ENCODE assay signal across 10 mouse cellular contexts in genomic region chr16:64757666-64758400, GRCm38 (mm10). TPM values are rescaled to one million over a fixed set of nuclear protein-coding genes. Genes with fewer than 3 reads are reported as not detected.
A peak's percentile ranks its signal among the peaks of the same experiment; 100 is the strongest.
DNase-seq lines count a peak whose midpoint lies in the region; ATAC-seq and TF ChIP-seq lines count a peak whose summit lies in the region.
"Had no signal": no experiment of that assay in that cellular context is flagged by ENCODE, and none has a peak within 500 bp of the region (broad histone marks: within the 10 kb centered on the region; RNA-seq: fewer than 3 reads in every experiment).

No protein-coding gene starts in this region.

- WGBS in midbrain, embryonic 11.5 days, result 90% methylated on average over 7 of the region's 7 CpGs

- ATAC-seq in megakaryocyte, adult 5-6 weeks (ENCODE audit: poor library complexity, severe bottlenecking), result peak; percentile 34
- ATAC-seq in midbrain, embryonic 11.5 days (ENCODE audit: low FRiP score), result no peak

- H3K27ac ChIP-seq in testis, adult 2 months (ENCODE audit: control insufficient read depth, insufficient read depth, low read depth, low read length), result peak overlapping the region; percentile 29; the same call in 1 of the 2 replicates
- H3K27ac ChIP-seq in layer of hippocampus, adult 2 months, result no peak overlapping the region
- no peak overlapping the region for H3K27ac ChIP-seq in midbrain, embryonic 11.5 days (ENCODE audit: low read depth, low read length)
- H3K27ac ChIP-seq: hindbrain, embryonic 10.5 days had no signal

- H3K4me3 ChIP-seq in testis, adult 2 months (ENCODE audit: control insufficient read depth, low read depth, low read length), result no peak overlapping the region
- H3K4me3 ChIP-seq in layer of hippocampus, adult 2 months, result no peak overlapping the region
- H3K4me3 ChIP-seq in midbrain, embryonic 11.5 days (ENCODE audit: low read depth, low read length), result no peak overlapping the region
- H3K4me3 ChIP-seq: hindbrain, embryonic 10.5 days had no signal

- H3K9ac ChIP-seq in midbrain, embryonic 11.5 days (ENCODE audit: low read length), result no peak overlapping the region

- peaks cover under 1% of the 10 kb centered on the region; the same call in 1 of the 2 replicates for H3K9me3 ChIP-seq in midbrain, embryonic 11.5 days (ENCODE audit: control insufficient read depth, low read length)

- H3K27me3 ChIP-seq in testis, adult 2 months (ENCODE audit: control insufficient read depth, insufficient read depth, low read length), result no peaks in the 10 kb centered on the region
- H3K27me3 ChIP-seq in midbrain, embryonic 11.5 days (ENCODE audit: control insufficient read depth, insufficient read depth, low read length), result no peaks in the 10 kb centered on the region

- no peak overlapping the region for H3K4me2 ChIP-seq in midbrain, embryonic 11.5 days

- DNase-seq in testis, postnatal 10 days (ENCODE audit: low spot score), result no peak
- DNase-seq in gonadal fat pad, adult 2 months (ENCODE audit: low read depth), result peak; percentile 41
- peak; percentile 37 for DNase-seq in thymus, postnatal 4 days
- DNase-seq in layer of hippocampus, adult 2 months (ENCODE audit: low spot score in 2 of 2), result no peak
- no peak for DNase-seq in midbrain, embryonic 11.5 days (ENCODE audit: low spot score, missing footprints)
- no peak for DNase-seq in kidney, postnatal 10 days
- DNase-seq: kidney, postnatal 25 days had no signal

- TF ChIP-seq CTCF in testis, adult 2 months (IDR thresholded peaks at IDR 0.05; ENCODE audit: control insufficient read depth, insufficient read depth, insufficient replicate concordance, low read depth, low read length), result no peak
- no peak for TF ChIP-seq CTCF in layer of hippocampus, adult 2 months (conservative IDR thresholded peaks at IDR 0.05)

- no peaks in the 10 kb centered on the region for H3K4me1 ChIP-seq in testis, adult 2 months (ENCODE audit: control insufficient read depth, insufficient read depth, low read length)
- no peaks in the 10 kb centered on the region for H3K4me1 ChIP-seq in midbrain, embryonic 11.5 days (ENCODE audit: control insufficient read depth, insufficient read depth, low read length)
- H3K4me1 ChIP-seq: hindbrain, embryonic 10.5 days had no signal

- no peak for TF ChIP-seq POLR2A in testis, adult 2 months (IDR thresholded peaks at IDR 0.05; ENCODE audit: control insufficient read depth, low read depth, low read length)

- no peaks in the 10 kb centered on the region for H3K36me3 ChIP-seq in testis, adult 2 months (ENCODE audit: control insufficient read depth, insufficient read depth, low read length)
- H3K36me3 ChIP-seq in midbrain, embryonic 11.5 days (ENCODE audit: control insufficient read depth, insufficient read depth, low read length), result no peaks in the 10 kb centered on the region; the same call in 1 of the 2 replicates

RNA-seq across cellular contexts. Expression of gene 4930453N24Rik, which starts 13.1 kb away (rescaled TPM):
- polyA plus RNA-seq in testis, adult 2 months (2012; rRNA removed), result 111 and 159 TPM in 2 replicates
- 3.9 and 4.7 TPM in 2 replicates for polyA plus RNA-seq in gonadal fat pad, adult 2 months (2012; rRNA removed)
- total RNA-seq in megakaryocyte, adult 5-6 weeks (2015), result 35.5 and 45.8 TPM in 2 replicates
- total RNA-seq in megakaryocyte, adult 5-6 weeks (2017), result 20.9 and 22.2 TPM in 2 replicates
- total RNA-seq in layer of hippocampus, adult 2 months (2021), result 10 to 100 TPM; 21.4 to 24.9 TPM
- polyA plus RNA-seq in midbrain, embryonic 11.5 days (2014; fragmentation: Nextera tagmentation; extraction: Ambion mirVana), result 33.0 and 33.3 TPM in 2 replicates

Comparison
In these comparisons a context has a peak if more than half of its experiments do, and no peak if none do; other contexts are left out.
1. DNase-seq: peak in gonadal fat pad, adult 2 months (single experiment) and thymus, postnatal 4 days (single experiment); none in testis, postnatal 10 days (single experiment), layer of hippocampus, adult 2 months (0 of 2), midbrain, embryonic 11.5 days (single experiment) and kidney, postnatal 10 days (single experiment).